Mouse (Mus musculus): ENCODE measurements around the gene Tmem245. TPM values are rescaled to one million over a fixed set of nuclear protein-coding genes. Genes with fewer than 3 reads are reported as not detected.

The Tmem245 gene
- polyA plus RNA-seq, 1 experiment from 2014 or later: 12.5 TPM

DNA sequence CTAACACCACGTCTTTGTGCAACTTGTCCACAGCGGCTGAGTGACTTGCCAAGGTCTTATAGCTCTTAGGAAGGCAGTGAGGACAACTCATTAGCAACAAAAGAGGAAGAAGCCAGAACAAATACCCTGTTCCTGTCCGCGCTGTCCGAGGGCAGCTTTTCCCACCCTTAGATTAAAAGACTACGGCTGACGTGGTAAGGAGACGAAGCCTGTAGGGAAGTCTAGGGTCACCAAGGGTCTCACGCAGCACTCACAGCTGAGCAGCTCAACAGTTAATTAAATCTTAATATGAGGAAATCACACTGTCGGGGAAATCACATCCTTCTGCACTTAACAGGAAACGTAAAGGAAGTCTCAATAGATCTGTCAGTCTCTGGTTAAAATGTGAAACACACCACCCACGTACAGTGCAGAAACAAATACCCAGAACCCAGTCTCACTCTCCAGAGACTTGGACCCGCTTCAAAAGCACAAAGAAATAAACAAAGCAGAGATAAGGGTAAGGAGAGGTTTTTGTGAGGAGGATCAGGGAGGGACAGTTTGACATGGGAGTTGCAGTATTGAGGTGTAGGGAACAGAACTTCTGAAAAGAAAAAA, 116.1 kb downstream of the Tmem245 start:
- no peak for ATAC-seq (replicated peaks)

DNA sequence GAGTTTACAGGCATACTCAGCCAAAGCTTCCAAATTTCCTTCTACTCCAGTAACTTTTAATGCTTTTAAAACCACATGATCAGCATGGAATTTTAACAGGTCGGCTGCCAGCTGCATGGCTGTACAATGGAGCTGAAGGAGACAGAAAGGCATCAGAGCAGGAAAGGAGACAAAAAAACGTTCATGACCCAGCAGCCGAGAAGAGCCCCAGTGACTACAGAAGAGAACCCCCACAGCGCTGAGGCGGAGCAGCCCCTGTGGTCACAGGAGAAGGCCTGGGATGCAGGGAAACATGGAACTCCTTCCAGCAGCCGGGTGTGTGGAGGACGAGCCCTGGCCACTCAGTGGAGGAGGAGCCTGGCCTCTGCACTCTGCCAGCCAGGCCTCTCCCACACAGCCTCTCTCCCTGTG, 117.7 kb downstream of the Tmem245 start:
- Histone ChIP-seq H3K9ac (no peak overlapping the region), H3K4me2 (no peak overlapping the region), H3K9me3 (no peaks in the 10 kb centered on the region), H3K36me3 (replicated peaks) (peaks cover 11% of the 10 kb centered on the region; the same call in 1 of the 2 replicates), H3K27ac (no peak overlapping the region), H3K4me3 (no peak overlapping the region), H3K4me1 (no peaks in the 10 kb centered on the region), H3K27me3 (replicated peaks) (no peaks in the 10 kb centered on the region)
- no peak for ATAC-seq (replicated peaks)
- WGBS: 53% methylated on average over 7 of the region's 7 CpGs

More for the DNA sequence above, 116.1 kb downstream of the Tmem245 start:
- H3K9ac ChIP-seq: no peak overlapping the region
- H3K4me1 ChIP-seq: no peaks in the 10 kb centered on the region
- no peak overlapping the region for H3K4me2 ChIP-seq
- H3K36me3 ChIP-seq (replicated peaks): peaks cover 18% of the 10 kb centered on the region; the same call in 1 of the 2 replicates
- no peaks in the 10 kb centered on the region for H3K9me3 ChIP-seq
- no peaks in the 10 kb centered on the region for H3K27me3 ChIP-seq (replicated peaks)
- no peak overlapping the region for H3K4me3 ChIP-seq
- 62% methylated on average over 13 of the region's 13 CpGs for WGBS
- H3K27ac ChIP-seq: no peak overlapping the region

DNA sequence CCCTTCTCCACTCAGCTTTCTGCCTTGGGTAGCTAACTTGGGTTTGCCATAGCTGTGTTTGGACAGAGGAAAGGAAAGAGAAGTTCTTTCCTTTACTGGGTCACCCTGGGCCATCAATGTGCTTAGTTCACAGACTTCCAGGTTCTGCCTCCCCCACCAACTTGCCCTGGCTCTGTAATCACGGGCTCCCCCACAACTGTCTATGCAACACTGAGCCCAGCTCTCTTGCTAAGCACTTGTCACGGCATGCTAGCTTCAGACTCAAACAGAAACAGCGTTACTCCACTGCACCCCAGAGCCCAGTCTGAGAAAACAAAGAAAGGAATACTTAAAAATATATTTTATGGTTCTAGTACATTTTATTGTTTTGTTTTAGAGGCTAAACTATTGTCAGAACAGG, 118.3 kb downstream of the Tmem245 start:
- Histone ChIP-seq H3K27ac (no peak overlapping the region), H3K9me3 (no peaks in the 10 kb centered on the region), H3K4me3 (no peak overlapping the region), H3K27me3 (replicated peaks) (no peaks in the 10 kb centered on the region), H3K4me2 (no peak overlapping the region), H3K9ac (no peak overlapping the region), H3K4me1 (no peaks in the 10 kb centered on the region), H3K36me3 (replicated peaks) (peaks cover 10% of the 10 kb centered on the region; the same call in 1 of the 2 replicates)
- WGBS: 72% methylated on average over 3 of the region's 3 CpGs
- no peak for ATAC-seq (replicated peaks)

DNA sequence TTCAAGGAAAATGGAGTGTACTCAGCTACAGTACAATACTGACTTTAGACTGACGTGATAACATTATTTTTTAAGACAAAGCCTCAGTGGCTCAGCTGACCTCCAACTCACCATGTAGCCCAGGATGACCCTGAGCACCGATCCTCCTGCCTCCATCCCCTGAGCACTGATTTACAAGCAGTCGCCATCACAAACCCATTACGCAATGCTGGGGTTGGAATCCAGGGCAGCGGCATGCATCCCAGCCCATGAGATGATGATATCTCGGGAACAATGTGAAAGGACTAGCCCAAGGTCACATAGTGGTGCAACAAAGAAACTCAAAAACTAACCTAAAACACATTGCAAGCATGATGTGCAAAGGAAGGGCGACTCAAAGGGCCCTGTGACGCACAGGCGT, 123.0 kb downstream of the Tmem245 start:
- ATAC-seq (replicated peaks): no peak
- Histone ChIP-seq H3K27me3 (replicated peaks) (no peaks in the 10 kb centered on the region), H3K27ac (no peak overlapping the region), H3K9me3 (no peaks in the 10 kb centered on the region), H3K4me1 (no peaks in the 10 kb centered on the region), H3K4me3 (no peak overlapping the region), H3K9ac (no peak overlapping the region), H3K36me3 (replicated peaks) (peaks cover 3% of the 10 kb centered on the region; the same call in 1 of the 2 replicates), H3K4me2 (no peak overlapping the region)
- 93% methylated on average over 9 of the region's 9 CpGs for WGBS

DNA sequence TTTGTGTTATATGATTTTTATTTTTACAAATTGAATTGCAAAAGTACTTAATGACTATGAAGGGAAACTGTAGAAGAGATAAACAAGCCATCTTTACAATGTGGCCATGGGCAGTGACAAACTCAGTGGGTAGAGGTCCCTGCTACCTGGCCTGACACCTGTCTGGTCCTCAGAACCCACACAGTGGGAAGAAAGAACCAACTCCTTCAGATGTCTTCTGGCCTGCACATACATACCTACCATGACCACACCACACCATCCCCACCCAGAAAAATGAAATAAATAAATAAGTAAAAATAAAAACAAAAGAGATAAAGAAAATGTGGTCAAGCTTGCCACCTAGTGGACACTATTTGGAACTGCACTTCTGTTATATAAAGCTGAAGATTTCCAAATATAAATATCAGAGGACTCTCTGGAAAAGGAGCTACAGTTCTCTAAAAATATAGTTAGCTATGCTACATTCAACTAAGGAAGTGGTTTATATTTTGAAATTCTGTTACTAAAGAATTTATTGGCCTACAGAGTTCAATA, 127.2 kb downstream of the Tmem245 start:
- Histone ChIP-seq H3K27ac (no peak overlapping the region), H3K9me3 (no peaks in the 10 kb centered on the region), H3K4me1 (no peaks in the 10 kb centered on the region), H3K36me3 (replicated peaks) (no peaks in the 10 kb centered on the region; the same call in 1 of the 2 replicates), H3K4me2 (no peak overlapping the region), H3K4me3 (no peak overlapping the region), H3K9ac (no peak overlapping the region), H3K27me3 (replicated peaks) (no peaks in the 10 kb centered on the region)
- ATAC-seq (replicated peaks): no peak

MicroRNAs within 50 kb of the gene (microRNA counts, 519-probe panel; counts per million panel counts)
- 2,852 counts per million, percentile 63 among the panel's probes with 10 or more counts for microRNA mmu-miR-32

Small RNA genes lying within 50 kb of the gene (microRNA-seq; reads per million reads assigned to microRNA genes)
- gene Mir32: 152 reads per million, percentile 58 among the genes with 10 or more reads in this experiment

Other genes with a start within 250 kb of the Tmem245 start
- not detected in 2 replicates for gene Gm26657, start 207.4 kb downstream of the Tmem245 start, polyA plus RNA-seq (2015; fragmentation: Nextera tagmentation; extraction: Ambion mirVana)
- gene Actl7b, start 206.0 kb downstream of the Tmem245 start, polyA plus RNA-seq (2015; fragmentation: Nextera tagmentation; extraction: Ambion mirVana): not detected in 2 replicates
- not detected in 2 replicates for gene Actl7a, start 204.0 kb downstream of the Tmem245 start, polyA plus RNA-seq (2015; fragmentation: Nextera tagmentation; extraction: Ambion mirVana)
- gene Elp1, start 145.1 kb downstream of the Tmem245 start, polyA plus RNA-seq (2015; fragmentation: Nextera tagmentation; extraction: Ambion mirVana): 66.6 and 71.0 TPM in 2 replicates
- 15.5 and 18.0 TPM in 2 replicates for gene Fam206a, start 145.1 kb downstream of the Tmem245 start, polyA plus RNA-seq (2015; fragmentation: Nextera tagmentation; extraction: Ambion mirVana)
- gene Ctnnal1, start 82.2 kb downstream of the Tmem245 start, polyA plus RNA-seq (2015; fragmentation: Nextera tagmentation; extraction: Ambion mirVana): 12.5 and 14.0 TPM in 2 replicates
- gene Frrs1l, start 43.0 kb upstream of the Tmem245 start, polyA plus RNA-seq (2015; fragmentation: Nextera tagmentation; extraction: Ambion mirVana): 19.5 and 21.8 TPM in 2 replicates
- gene Epb41l4b, start 196.0 kb upstream of the Tmem245 start, polyA plus RNA-seq (2015; fragmentation: Nextera tagmentation; extraction: Ambion mirVana): 3.5 and 3.7 TPM in 2 replicates

Measured in midbrain, embryonic 15.5 days (tissue).